Mouse (Mus musculus) pancreas, adult 10 weeks (tissue): ENCODE results near the gene Bet1l. TPM values are rescaled to one million over a fixed set of nuclear protein-coding genes. Genes with fewer than 3 reads are reported as not detected.

ENCODE experiments used
- polyA plus RNA-seq: library from polyadenylated mRNA; stranded (reverse); fragments of 350-450 nt; fragmentation: Illumina TruSeq; extraction: RNeasy Lipid Tissue Mini Kit (QIAGEN cat#74804); gene quantifications from one replicate; pipeline ENCODE4 v1.2.3, GENCODE M21; 2015; ENCODE audit warnings: low read depth, low replicate concordance; ENCODE audit not compliant: insufficient read depth

The Bet1l gene
- 14.4 TPM for polyA plus RNA-seq

GRCm38 (mm10) chr7:140857550-140858505 lies at the start of gene Bet1l:
TSS of gene Bet1l (minus strand) at chr7:140857577.

GRCm38 (mm10) chr7:140900220-140900619 lies 42.8 kb upstream of the Bet1l start, which contains the start of gene Cox8b:
TSS of gene Cox8b (minus strand) at chr7:140900446.

DNA sequence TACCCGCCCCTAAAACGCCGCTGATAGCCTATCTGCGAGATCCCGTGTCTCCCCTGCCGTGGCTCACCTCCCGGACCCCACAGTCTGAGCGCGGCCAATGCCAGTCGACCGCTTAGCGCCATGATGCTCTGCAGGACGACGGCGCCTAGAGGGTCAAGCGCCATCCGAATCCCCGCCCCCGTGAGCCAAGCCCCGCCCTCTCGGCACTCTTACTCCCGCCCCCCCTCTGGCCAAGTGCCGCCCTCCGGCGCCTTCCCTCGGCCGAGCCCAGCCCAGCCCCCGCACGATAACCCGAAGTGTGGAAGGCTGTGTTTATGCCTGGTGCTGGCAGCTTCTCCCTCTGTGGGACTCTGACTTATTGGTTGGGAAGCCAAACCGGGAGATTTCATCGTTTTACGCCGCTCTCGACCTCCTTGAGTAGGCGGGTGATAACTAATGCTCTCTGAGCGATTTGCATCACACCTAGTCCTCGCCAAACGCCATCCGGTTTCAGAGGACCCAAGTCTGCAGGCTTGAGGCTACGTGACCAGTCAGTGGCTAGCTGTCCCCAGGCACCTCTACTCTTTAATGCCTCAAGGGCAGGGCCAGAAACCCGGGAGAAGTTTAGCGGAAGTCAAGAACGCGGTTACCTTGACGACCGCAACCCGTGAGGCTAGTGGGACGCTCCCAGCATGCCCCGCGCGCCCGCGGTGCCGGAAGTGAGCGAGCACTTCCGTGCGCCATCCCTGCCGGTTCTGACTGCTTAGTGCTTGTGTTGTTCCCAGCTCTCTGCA lies 24.5 kb upstream of the Bet1l start, which contains the start of the genes Psmd13 and Sirt3:
Gene Psmd13 (plus strand): TSS at position 273 of the 773 bp plus-strand sequence.
Gene Sirt3 (minus strand): TSS at position 614 of the 773 bp plus-strand sequence.

GRCm38 (mm10) chr7:140856785-140857549 lies 410 bp downstream of the Bet1l start, which contains the start of gene Ric8a:
TSS of gene Ric8a (plus strand) at chr7:140856957.

DNA sequence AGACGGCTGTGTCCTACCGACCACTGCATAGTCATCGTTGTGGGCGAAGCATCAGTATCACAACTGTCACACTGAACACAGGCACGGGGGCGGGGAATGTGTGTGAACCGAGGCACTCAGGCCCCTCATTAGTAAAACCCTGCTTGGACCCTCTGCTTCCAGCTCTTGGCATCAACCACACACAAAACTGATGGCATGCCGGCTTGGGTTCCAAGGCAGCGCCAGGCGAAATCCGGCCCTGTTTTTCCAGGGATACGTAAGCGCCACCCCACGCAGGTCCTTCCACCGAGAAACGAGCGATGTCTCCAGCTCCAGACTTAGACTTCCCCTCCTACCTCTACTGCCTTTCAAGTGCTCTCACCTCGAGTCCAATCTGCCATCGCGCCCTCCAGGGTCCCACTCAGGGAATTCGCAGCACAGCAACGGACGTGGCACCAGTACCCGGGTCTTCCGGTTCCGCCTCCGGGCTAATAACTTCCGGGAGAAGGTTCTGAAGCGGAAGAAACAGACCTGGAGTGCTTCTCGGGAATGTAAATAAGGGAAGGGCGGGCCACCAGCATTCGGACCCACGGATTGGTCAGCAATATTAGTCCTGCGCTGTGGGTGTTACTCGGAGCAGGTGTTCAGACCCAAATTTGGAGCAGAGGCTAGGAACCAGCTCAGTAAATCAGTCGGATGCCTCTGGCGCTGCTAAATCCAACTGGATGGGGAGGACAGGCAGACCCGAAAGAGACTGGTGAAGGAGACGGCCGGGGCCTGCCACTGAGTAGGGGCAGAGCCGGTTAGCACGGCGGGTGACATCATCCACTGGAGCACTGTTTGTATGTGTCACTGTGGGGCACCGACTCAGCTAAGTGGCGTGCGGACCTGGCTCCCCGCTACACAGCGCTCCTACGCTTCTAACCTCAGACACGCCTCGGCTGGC lies 1.3 kb downstream of the Bet1l start, which contains the start of gene Gm45785:
Gene Gm45785 (minus strand): TSS at position 472 of the 925 bp plus-strand sequence.

DNA sequence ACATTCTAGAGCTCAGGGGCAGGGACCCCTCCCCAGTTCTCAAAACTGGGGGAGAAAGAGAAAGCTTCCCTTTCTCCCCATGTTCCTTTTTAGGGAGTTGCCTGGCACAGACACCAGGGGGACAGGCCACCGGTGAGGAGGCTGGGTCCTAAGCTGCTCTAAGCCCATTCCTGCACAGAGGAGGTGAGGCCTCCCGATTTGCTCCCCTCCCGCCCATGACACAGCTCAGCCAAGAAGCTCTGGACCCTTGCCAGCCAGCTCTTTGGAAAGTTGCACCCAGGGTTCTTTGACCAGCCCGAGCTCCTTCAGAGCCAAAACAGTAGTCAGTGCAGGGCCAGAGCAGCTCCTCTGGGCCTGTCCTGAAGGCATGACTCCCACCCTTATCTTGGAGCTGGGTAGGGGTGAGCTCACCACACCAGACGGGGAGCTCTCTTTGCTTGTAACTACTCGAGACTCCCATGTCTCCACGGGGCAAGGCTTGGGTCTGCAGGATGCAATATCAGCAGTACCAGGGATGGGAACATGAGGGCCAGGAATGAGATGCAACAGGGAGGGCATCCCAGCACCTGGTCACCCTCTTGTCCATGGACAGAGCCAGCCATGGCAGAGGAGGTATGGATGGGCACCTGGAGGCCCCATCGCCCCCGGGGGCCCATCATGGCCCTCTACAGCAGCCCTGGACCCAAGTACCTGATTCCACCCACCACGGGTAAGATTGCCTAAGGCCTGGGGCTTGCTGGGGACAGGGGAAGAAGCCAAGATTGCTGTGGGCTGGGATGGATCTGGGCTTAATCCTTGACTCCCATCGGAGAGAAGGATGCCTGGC lies 9.4 kb downstream of the Bet1l start, which contains the start of gene Odf3:
Gene Odf3 (plus strand): TSS at position 51 of the 826 bp plus-strand sequence.

GRCm38 (mm10) chr7:140844905-140845665 lies 12.3 kb downstream of the Bet1l start, which contains the start of gene Scgb1c1:
TSS of gene Scgb1c1 (plus strand) at chr7:140845547.

DNA sequence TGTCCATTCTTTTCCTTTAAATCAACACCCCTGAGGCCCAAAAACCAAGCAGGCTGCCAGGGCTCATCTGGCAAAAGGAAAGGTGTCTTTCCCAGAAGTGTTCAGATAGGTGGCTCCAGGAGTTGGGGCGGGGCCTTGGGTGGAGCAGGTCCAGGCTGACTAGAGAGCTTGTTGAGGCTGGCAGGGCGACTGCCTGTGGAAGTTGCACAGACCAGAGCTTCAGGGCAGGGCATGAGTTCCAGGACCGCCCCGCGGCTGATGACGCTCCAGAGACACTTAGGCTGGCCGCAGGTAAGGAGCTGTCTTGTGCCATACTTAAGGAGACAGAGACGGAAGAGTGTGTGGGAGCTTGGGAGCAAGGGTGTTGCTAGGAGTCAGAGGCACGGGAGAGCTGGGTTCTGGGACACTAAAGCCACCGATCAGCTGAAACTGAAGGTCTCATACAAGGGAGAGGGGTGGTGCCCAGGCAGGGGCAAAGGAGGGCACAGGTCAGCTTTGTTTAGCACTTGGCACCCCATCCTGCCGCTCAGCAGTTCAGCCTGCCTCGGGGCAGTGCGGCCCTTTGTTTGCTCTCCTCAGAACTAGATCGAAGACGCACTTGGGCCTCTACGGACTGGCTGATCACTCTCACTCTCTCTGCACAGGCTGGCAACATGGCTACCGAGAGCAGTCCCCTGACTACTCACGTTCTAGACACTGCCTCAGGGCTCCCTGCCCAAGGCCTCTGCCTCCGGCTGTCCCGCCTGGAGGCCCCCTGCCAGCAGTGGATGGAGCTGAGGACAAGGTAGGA lies 22.2 kb downstream of the Bet1l start, which contains the start of gene Urah:
Gene Urah (plus strand): TSS at position 51 of the 790 bp plus-strand sequence.

DNA sequence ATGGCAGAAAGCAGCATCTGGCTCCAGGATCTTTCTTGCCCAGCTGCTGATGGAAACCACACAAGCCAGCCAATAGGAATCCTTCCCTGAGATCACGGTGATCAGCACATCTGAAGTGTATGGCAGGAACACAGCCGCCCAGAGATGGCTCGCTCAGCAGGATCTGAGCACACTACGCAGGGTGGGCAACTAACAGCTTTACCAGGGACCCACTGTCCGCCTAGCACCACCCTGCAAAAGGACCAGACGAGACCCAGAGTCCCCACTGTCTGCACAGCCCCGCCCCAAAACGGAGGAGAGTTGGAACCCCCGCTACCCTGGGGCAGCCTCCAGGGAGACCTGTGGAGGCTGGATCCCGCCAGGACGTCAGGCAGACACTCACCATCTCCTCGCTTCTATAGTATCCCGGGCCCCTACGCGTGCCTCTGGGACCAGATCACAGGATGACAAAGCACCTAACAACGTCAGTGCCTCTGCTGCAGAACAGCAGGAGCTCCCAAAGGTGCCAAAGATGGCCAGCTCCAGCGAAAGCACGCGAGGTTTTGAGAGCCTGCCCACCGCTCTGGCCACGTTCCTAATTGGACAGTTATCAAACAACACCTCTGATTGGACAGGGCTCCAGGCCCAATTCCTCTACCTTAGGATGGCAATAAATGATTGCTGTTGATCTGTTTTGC lies 35.6 kb downstream of the Bet1l start, which contains the start of gene Zfp941:
Gene Zfp941 (minus strand): TSS at position 526 of the 677 bp plus-strand sequence.

Other genes with a start within 250 kb of the Bet1l start
- not detected for gene Olfr61, start 228.6 kb downstream of the Bet1l start, polyA plus RNA-seq
- gene Olfr53, start 211.1 kb downstream of the Bet1l start, polyA plus RNA-seq: not detected
- not detected for gene Olfr539, start 197.6 kb downstream of the Bet1l start, polyA plus RNA-seq
- not detected for gene Olfr45, start 175.6 kb downstream of the Bet1l start, polyA plus RNA-seq
- gene Olfr541, start 160.3 kb downstream of the Bet1l start, polyA plus RNA-seq: not detected
- gene Cyp2e1, start 93.8 kb downstream of the Bet1l start, polyA plus RNA-seq: 33.7 TPM
- gene Syce1, start 69.7 kb downstream of the Bet1l start, polyA plus RNA-seq: not detected
- gene Zfp941, start 35.4 kb downstream of the Bet1l start, polyA plus RNA-seq: 0.20 TPM
- 11.2 TPM for gene Urah, start 22.6 kb downstream of the Bet1l start, polyA plus RNA-seq
- not detected for gene Scgb1c1, start 12.0 kb downstream of the Bet1l start, polyA plus RNA-seq
- not detected for gene Odf3, start 9.8 kb downstream of the Bet1l start, polyA plus RNA-seq
- not detected for gene Gm45785, start 1.2 kb downstream of the Bet1l start, polyA plus RNA-seq
- 22.5 TPM for gene Ric8a, start 620 bp downstream of the Bet1l start, polyA plus RNA-seq
- 19.9 TPM for gene Psmd13, start 24.4 kb upstream of the Bet1l start, polyA plus RNA-seq
- gene Sirt3, start 24.7 kb upstream of the Bet1l start, polyA plus RNA-seq: 6.5 TPM
- 7.3 TPM for gene Cox8b, start 42.9 kb upstream of the Bet1l start, polyA plus RNA-seq
- gene Nlrp6, start 63.3 kb upstream of the Bet1l start, polyA plus RNA-seq: not detected
- gene Pgghg, start 83.8 kb upstream of the Bet1l start, polyA plus RNA-seq: 7.4 TPM
- gene Ifitm5, start 92.7 kb upstream of the Bet1l start, polyA plus RNA-seq: not detected
- gene Gm45717, start 98.4 kb upstream of the Bet1l start, polyA plus RNA-seq: not detected
- 171 TPM for gene Ifitm2, start 98.4 kb upstream of the Bet1l start, polyA plus RNA-seq
- gene Ifitm1, start 109.6 kb upstream of the Bet1l start, polyA plus RNA-seq: 20.5 TPM
- 188 TPM for gene Ifitm3, start 153.2 kb upstream of the Bet1l start, polyA plus RNA-seq
- not detected for gene Ifitm6, start 160.3 kb upstream of the Bet1l start, polyA plus RNA-seq
- not detected for gene Gm17387, start 171.6 kb upstream of the Bet1l start, polyA plus RNA-seq
- 0.26 TPM for gene B4galnt4, start 203.5 kb upstream of the Bet1l start, polyA plus RNA-seq
- 12.4 TPM for gene Pkp3, start 220.6 kb upstream of the Bet1l start, polyA plus RNA-seq
- gene Sigirr, start 243.0 kb upstream of the Bet1l start, polyA plus RNA-seq: 8.7 TPM